Mouse (Mus musculus) heart, adult 2 months (tissue): ENCODE measurements around the gene Cldn4. TPM values are rescaled to one million over a fixed set of nuclear protein-coding genes. Genes with fewer than 3 reads are reported as not detected.
"Not testable (repeated sequence)": the region's sequence is repeated elsewhere in the genome, so short reads cannot be mapped to it uniquely, and the experiment has no call there.

Experiments used
- DNase-seq, 2 experiments: peaks; one replicate each; pipeline ENCODE4 v3.0.0; 2021
- H3K27ac ChIP-seq: fragments of 200-600 bp; 2 replicates; pipeline ENCODE4 v1.8.1; 2022
- H3K27me3 ChIP-seq: fragments of 200-500 bp; 2 replicates; pipeline ENCODE4 v1.6.1; 2012; ENCODE audit warnings: mild to moderate bottlenecking, low read length, inconsistent platforms, mixed read lengths; ENCODE audit not compliant: control insufficient read depth, insufficient read depth
- H3K36me3 ChIP-seq: fragments of 200-500 bp; 2 replicates; pipeline ENCODE4 v1.6.1; 2012; ENCODE audit warnings: low read length, inconsistent platforms; ENCODE audit not compliant: control insufficient read depth, insufficient read depth
- H3K4me1 ChIP-seq: fragments of 200-500 bp; 2 replicates; pipeline ENCODE4 v1.6.1; 2011; ENCODE audit warnings: low read length; ENCODE audit not compliant: control insufficient read depth, insufficient read depth
- H3K4me3 ChIP-seq: fragments of 200-600 bp; 2 replicates; pipeline ENCODE4 v1.8.1; 2022
- H3K79me2 ChIP-seq: fragments of 200-500 bp; replicated peaks from 2 replicates; pipeline ENCODE4 v1.6.1; 2012; ENCODE audit warnings: mild to moderate bottlenecking, inconsistent platforms, low read length, moderate library complexity, mixed read lengths; ENCODE audit not compliant: control insufficient read depth, insufficient read depth
- H3K9ac ChIP-seq: fragments of 200-500 bp; 2 replicates; pipeline ENCODE4 v1.6.1; 2012; ENCODE audit warnings: low read depth, mild to moderate bottlenecking, control low read depth, inconsistent platforms, low read length, mixed read lengths
- CTCF ChIP-seq: fragments of 200-600 bp; IDR thresholded peaks from 2 replicates; pipeline ENCODE4 v1.8.1; 2022; ENCODE audit warnings: antibody characterized with exemption, mild to moderate bottlenecking, moderate library complexity
- EP300 ChIP-seq: fragments of 200-500 bp; IDR thresholded peaks from 2 replicates; pipeline ENCODE4 v1.6.1; 2011; ENCODE audit warnings: low read depth, low read length, control low read depth; ENCODE audit not compliant: insufficient read depth
- POLR2A ChIP-seq: fragments of 200-500 bp; IDR thresholded peaks from 2 replicates; pipeline ENCODE4 v1.6.1; 2011; ENCODE audit warnings: mild to moderate bottlenecking, low read depth, low read length, control low read depth; ENCODE audit not compliant: insufficient read depth
- WGBS: fragments of 180-500 bp; shearing (Covaris S2); methylation state at CpG from one replicate; pipeline ENCODE4 v1.1.7; 2018; 5-methylcytosine and 5-hydroxymethylcytosine counted together
- intact Hi-C: fragments of 180-260 bp; cut with DNase I; formaldehyde crosslinking; loops from one replicate; pipeline ENCODE4 v1.15.1; 2025
- polyA plus RNA-seq: library from polyadenylated mRNA; depleted of rRNA; stranded (reverse); fragments of >200 nt; gene quantifications from 2 replicates; pipeline ENCODE4 v1.2.3, GENCODE M21; 2012
- total RNA-seq, 2 experiments: library from RNA; stranded (reverse); gene quantifications; 2 replicates each; pipeline ENCODE4 v1.2.3; 2021

The Cldn4 gene
- total and polyA plus RNA-seq, 3 experiments, result 0.68 TPM; not detected in 2

DNA sequence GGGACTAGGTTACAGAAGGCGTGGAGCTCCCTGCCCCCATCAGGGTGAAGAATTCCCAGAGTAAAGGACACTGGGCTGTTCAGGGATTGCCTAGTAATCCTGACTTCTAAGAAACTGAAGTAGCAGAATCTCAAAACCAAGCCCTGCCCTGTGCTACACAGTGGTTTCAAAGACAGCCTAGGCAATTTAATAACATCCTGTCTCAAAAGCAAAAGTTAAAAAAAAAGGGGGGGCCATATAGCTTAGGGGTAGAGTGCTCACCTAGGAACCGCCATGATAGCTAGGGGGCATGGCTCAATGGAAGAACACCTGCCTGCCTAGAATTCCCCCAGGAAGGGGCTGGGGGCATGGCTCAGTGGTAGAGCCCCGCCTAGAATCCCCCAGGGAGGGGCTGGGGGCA lies 7.7 kb downstream of the Cldn4 start:
- TF ChIP-seq CTCF, result no peak
- no peak for TF ChIP-seq EP300
- TF ChIP-seq POLR2A, result no peak
- Histone ChIP-seq H3K79me2 (no peaks in the 10 kb centered on the region), H3K27me3 (no peaks in the 10 kb centered on the region), H3K9ac (no peak overlapping the region), H3K4me3 (no peak overlapping the region), H3K27ac (no peak overlapping the region), H3K4me1 (no peaks in the 10 kb centered on the region), H3K36me3 (no peaks in the 10 kb centered on the region)
- WGBS, result 80% methylated on average over 3 of the region's 3 CpGs
- DNase-seq, result no peak
- intact Hi-C loops, result no loop called here

DNA sequence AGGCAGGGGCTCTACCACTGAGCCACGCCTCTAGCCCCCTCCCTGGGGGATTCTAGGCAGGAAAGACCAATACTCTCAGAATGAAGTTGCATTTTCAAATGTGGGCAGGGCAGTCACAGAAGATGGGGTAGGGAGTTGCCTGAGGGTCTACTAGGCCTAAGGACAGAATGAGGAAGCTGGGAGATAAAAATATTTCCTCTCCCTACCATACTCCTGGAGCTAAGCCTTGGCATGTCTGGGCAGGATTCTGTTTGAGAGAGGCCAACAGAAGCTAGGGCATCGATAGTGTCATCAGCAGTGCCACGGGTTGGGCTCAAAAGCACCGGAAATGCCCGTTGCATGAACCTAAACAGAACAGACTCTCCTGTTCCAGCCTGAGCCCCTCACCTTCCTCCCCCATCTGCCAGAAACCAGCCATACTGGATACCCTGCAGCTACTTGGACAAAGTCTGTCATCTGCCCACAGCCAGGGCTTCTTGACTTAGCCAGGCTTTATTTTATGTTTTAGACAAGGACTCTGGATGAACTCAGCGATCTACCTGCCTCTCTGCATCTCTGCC lies 10.0 kb downstream of the Cldn4 start:
- intact Hi-C loops, result no loop called here
- WGBS, result 74% methylated on average over 6 of the region's 6 CpGs
- no peaks in the 10 kb centered on the region for H3K27me3 ChIP-seq
- no peak overlapping the region for H3K9ac ChIP-seq
- no peak for TF ChIP-seq POLR2A
- no peak for TF ChIP-seq CTCF
- TF ChIP-seq EP300, result no peak
- H3K4me1 ChIP-seq, result no peaks in the 10 kb centered on the region
- H3K4me3 ChIP-seq, result no peak overlapping the region
- no peak overlapping the region for H3K27ac ChIP-seq
- no peak for DNase-seq
- no peaks in the 10 kb centered on the region for H3K36me3 ChIP-seq
- H3K79me2 ChIP-seq, result no peaks in the 10 kb centered on the region

DNA sequence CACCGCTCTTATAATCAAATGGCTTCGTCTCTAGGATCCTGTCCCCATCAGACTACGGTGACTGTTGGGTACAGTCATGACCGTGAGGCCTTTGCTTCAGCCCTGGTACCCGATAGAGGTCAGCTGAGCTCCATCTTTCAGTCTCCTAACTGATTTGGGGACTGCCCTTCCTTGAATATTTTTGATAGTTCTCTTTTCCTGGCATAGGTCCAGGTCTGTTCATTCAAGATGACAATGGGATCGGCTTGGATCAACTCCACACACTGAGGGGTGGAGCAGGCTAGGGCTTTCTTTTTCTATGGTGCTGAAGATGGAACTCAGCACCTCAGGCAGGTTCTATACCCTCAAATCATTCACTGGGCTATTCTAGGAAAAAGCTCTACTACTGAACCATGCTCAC lies 10.7 kb downstream of the Cldn4 start:
- Histone ChIP-seq H3K27ac (no peak overlapping the region), H3K27me3 (no peaks in the 10 kb centered on the region), H3K9ac (no peak overlapping the region), H3K79me2 (no peaks in the 10 kb centered on the region), H3K4me3 (no peak overlapping the region), H3K36me3 (no peaks in the 10 kb centered on the region), H3K4me1 (no peaks in the 10 kb centered on the region)
- WGBS, result 76% methylated on average over 6 of the region's 6 CpGs
- TF ChIP-seq POLR2A (no peak), CTCF (no peak), EP300 (no peak)
- no peak for DNase-seq
- intact Hi-C loops, result no loop called here

DNA sequence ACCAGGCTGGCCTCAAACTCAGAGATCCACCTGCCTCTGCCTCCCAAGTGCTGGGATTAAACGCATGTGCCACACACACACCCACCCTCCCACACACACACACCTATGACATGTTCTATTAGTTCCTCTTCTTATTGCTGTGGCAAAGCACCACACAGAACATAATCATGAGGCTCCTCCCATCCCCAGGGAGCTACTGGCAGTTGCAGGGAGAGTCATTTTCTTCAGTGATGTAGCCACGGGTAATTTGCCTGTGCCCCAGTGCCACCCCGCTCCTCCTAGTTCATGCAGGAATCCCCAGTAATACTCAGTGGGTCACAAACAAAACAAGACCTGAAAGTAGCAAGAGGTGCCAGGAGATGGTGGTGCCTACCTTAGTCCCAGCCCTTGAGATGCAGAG lies 12.1 kb downstream of the Cldn4 start:
- no peak overlapping the region for H3K9ac ChIP-seq
- intact Hi-C loops, result no loop called here
- WGBS, result 83% methylated on average over 3 of the region's 3 CpGs
- TF ChIP-seq POLR2A (no peak), CTCF (no peak), EP300 (no peak)
- no peaks in the 10 kb centered on the region for H3K79me2 ChIP-seq
- H3K36me3 ChIP-seq, result no peaks in the 10 kb centered on the region
- no peak overlapping the region for H3K4me3 ChIP-seq
- no peak overlapping the region for H3K27ac ChIP-seq
- no peaks in the 10 kb centered on the region for H3K4me1 ChIP-seq
- no peak for DNase-seq
- H3K27me3 ChIP-seq, result no peaks in the 10 kb centered on the region

DNA sequence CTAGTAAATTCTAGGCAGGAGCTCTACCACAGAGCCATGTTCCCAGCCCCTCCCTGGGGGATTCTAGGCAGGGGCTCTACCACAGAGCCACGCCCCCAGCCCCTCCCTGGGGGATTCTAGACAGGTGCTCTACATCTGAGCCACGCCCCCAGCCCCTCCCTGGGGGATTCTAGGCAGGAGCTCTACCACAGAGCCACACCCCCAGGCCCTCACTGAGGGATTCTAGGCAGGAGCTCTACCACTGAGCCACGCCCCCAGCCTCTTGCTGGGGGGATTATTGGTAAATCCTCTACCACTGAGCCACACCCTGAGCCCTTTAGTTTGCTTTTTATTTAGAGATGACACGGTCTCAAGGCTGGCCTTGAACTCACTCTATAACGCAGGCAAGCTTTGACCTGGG lies 13.0 kb downstream of the Cldn4 start:
- H3K79me2 ChIP-seq, H3K27ac ChIP-seq, H3K4me1 ChIP-seq, DNase-seq, H3K4me3 ChIP-seq, H3K9ac ChIP-seq, H3K36me3 ChIP-seq, H3K27me3 ChIP-seq: not testable (repeated sequence)
- 93% methylated on average over 5 of the region's 5 CpGs for WGBS
- intact Hi-C loops, result loop anchor here (2.0 kb wide), 1 partner anchor 31 kb away; no protein-coding TSS in a partner anchor

DNA sequence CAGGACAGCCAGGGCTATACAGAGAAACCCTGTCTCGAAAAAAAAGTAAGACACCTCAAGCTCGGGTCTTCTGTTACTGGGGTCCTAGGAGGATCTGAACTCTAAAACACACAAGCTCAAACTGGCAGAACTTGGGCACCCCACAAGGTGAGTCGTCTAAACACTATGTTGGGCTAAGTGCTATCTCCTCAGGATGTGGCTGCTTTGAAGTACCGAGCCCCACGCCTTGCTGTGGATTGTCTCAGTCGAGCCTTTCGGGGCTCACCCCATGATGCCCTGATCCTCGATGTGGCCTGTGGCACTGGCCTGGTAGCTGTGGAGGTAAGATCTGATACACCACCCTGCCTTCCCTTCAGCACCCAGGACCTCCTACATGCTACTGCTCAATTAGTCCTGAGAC lies 13.5 kb downstream of the Cldn4 start:
- 87% methylated on average over 8 of the region's 8 CpGs for WGBS
- no peak overlapping the region for H3K27ac ChIP-seq
- no peaks in the 10 kb centered on the region for H3K4me1 ChIP-seq
- no peaks in the 10 kb centered on the region for H3K36me3 ChIP-seq
- intact Hi-C loops, result loop anchor here (2.0 kb wide), 1 partner anchor 32 kb away; no protein-coding TSS in a partner anchor
- DNase-seq, result peak in 1 of 2 experiments; percentile 9
- no peak overlapping the region for H3K9ac ChIP-seq
- H3K4me3 ChIP-seq, result no peak overlapping the region
- TF ChIP-seq CTCF (no peak), EP300 (no peak), POLR2A (no peak)
- H3K27me3 ChIP-seq, result no peaks in the 10 kb centered on the region
- H3K79me2 ChIP-seq, result no peaks in the 10 kb centered on the region
